Mouse (Mus musculus) G1E-ER4 (cell line): ENCODE measurements around the gene 4930512M02Rik. TPM values are rescaled to one million over a fixed set of nuclear protein-coding genes. Genes with fewer than 3 reads are reported as not detected.

Source experiments
- GATA1 ChIP-seq: IDR thresholded peaks from one replicate; pipeline ENCODE4 v1.8.0; 2012; ENCODE audit warnings: low read length, inconsistent platforms
- polyA plus RNA-seq: library from polyadenylated mRNA; stranded (reverse); fragments of >175 nt; gene quantifications from 2 replicates; pipeline ENCODE4 v1.2.3, GENCODE M21; 2012

4930512M02Rik gene
- polyA plus RNA-seq, 1 experiment, result not detected

- no peak for TF ChIP-seq GATA1
These were observed 53.9 kb downstream of the 4930512M02Rik start for GRCm38 (mm10) chr11:11573691-11574090.

GRCm38 (mm10) chr11:11570747-11571146 is 56.9 kb downstream of the 4930512M02Rik start:
- TF ChIP-seq GATA1, result peak; percentile 45

GRCm38 (mm10) chr11:11569466-11570132 is 58.0 kb downstream of the 4930512M02Rik start:
- no peak for TF ChIP-seq GATA1

GRCm38 (mm10) chr11:11568033-11568432 is 59.6 kb downstream of the 4930512M02Rik start:
- no peak for TF ChIP-seq GATA1

- TF ChIP-seq GATA1, result no peak
These were observed 62.4 kb downstream of the 4930512M02Rik start for GRCm38 (mm10) chr11:11565146-11565820.

- TF ChIP-seq GATA1, result peak; percentile 71
These were observed 63.2 kb downstream of the 4930512M02Rik start for GRCm38 (mm10) chr11:11564266-11565044.

GRCm38 (mm10) chr11:11561118-11561517 is 66.5 kb downstream of the 4930512M02Rik start:
- TF ChIP-seq GATA1, result no peak

GRCm38 (mm10) chr11:11559099-11559686 is 68.4 kb downstream of the 4930512M02Rik start:
- no peak for TF ChIP-seq GATA1

- TF ChIP-seq GATA1, result no peak
These were observed 69.0 kb downstream of the 4930512M02Rik start for GRCm38 (mm10) chr11:11558662-11559061.

GRCm38 (mm10) chr11:11557173-11557967 is 70.3 kb downstream of the 4930512M02Rik start:
- TF ChIP-seq GATA1, result no peak

GRCm38 (mm10) chr11:11556186-11556585 is 71.4 kb downstream of the 4930512M02Rik start:
- TF ChIP-seq GATA1, result no peak

GRCm38 (mm10) chr11:11555563-11555962 is 72.1 kb downstream of the 4930512M02Rik start:
- TF ChIP-seq GATA1, result no peak

- no peak for TF ChIP-seq GATA1
These were observed 79.9 kb downstream of the 4930512M02Rik start for GRCm38 (mm10) chr11:11547597-11548240.

GRCm38 (mm10) chr11:11546903-11547511 is 80.6 kb downstream of the 4930512M02Rik start:
- no peak for TF ChIP-seq GATA1

GRCm38 (mm10) chr11:11545948-11546347 is 81.7 kb downstream of the 4930512M02Rik start:
- no peak for TF ChIP-seq GATA1

Other genes with a start within 250 kb of the 4930512M02Rik start
- 6.2 and 6.8 TPM in 2 replicates for gene Spata48, start 165.7 kb downstream of the 4930512M02Rik start, polyA plus RNA-seq
- gene Zpbp, start 165.4 kb downstream of the 4930512M02Rik start, polyA plus RNA-seq, result 0.21 and 0.53 TPM in 2 replicates
- 216 and 274 TPM in 2 replicates for gene Ikzf1, start 57.2 kb upstream of the 4930512M02Rik start, polyA plus RNA-seq
- 1.1 and 2.5 TPM in 2 replicates for gene Fignl1, start 181.1 kb upstream of the 4930512M02Rik start, polyA plus RNA-seq